Mouse (Mus musculus): ENCODE measurements around the gene Mnd1. TPM values are rescaled to one million over a fixed set of nuclear protein-coding genes. Genes with fewer than 3 reads are reported as not detected.

Gene Mnd1
- total RNA-seq, 2 experiments from 2014 or later, result 1.4 to 1.6 TPM

DNA sequence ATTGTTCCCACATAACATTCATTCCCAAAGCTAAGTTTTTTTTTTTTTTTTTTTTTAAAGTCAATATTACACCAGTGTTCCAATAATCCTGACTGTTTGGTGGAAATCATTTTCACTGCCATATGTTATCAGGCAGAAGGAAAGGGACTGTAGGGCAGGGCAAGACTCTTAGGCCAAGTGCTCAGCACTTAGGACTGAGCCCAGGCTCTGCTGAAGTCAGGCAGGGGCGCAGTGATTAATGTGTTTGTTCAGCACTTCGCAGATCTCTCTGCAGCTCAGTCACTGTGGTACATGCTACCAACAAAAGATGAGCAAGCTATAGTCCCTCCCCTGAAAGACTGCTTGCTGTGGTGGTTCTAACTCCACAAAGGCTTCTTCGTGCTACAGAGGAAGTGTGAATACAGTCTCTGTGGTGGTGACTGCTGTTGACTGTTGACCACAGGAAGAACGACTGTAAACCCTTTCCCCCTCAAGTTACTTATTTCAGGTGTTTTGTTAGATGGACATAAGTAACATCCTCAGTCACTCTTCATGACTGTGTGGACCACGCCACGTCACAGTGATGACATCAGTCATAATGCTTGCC, 29.8 kb downstream of the Mnd1 start:
- intact Hi-C loops (cut with DNase I), result loop anchor here (10.0 kb wide), 1 partner anchor 211 kb away; no protein-coding TSS in a partner anchor
- no peak overlapping the region for H3K4me3 ChIP-seq
- no peak for TF ChIP-seq CTCF (IDR thresholded peaks at IDR 0.05)

DNA sequence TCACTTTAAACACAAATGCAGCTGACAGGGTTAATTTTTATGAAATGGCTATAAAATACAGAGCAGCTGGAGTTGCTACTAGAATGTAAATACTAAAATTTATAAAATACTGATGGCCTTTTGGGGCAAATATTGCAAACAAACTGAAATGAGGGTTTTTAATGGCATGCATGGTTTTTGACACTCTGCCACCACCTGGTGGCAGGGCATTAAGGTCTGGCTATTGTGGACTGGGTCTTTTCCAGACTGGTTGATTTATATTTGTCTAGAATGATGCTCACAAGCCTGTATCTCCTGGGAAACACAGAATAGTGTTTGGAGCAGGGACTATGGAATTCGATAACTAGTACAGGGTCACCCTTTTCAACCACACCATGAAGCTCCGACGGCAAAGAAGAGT, 32.1 kb downstream of the Mnd1 start:
- intact Hi-C loops (cut with DNase I), result loop anchor here (1.0 to 10.0 kb wide), 3 partner anchors 81 to 209 kb away; partner anchors contain the start of gene Tmem131l
- peak; percentile 38 for DNase-seq
- TF ChIP-seq CTCF (IDR thresholded peaks at IDR 0.05), result peak; percentile 79
- no peak overlapping the region for H3K4me3 ChIP-seq
- H3K27ac ChIP-seq, result no peak overlapping the region

More for the DNA sequence above, 29.8 kb downstream of the Mnd1 start:
- H3K27ac ChIP-seq, result 0 out of 2 replicates have a peak overlapping the region, but pooled peaks have one; percentile 24
- DNase-seq, result no peak

DNA sequence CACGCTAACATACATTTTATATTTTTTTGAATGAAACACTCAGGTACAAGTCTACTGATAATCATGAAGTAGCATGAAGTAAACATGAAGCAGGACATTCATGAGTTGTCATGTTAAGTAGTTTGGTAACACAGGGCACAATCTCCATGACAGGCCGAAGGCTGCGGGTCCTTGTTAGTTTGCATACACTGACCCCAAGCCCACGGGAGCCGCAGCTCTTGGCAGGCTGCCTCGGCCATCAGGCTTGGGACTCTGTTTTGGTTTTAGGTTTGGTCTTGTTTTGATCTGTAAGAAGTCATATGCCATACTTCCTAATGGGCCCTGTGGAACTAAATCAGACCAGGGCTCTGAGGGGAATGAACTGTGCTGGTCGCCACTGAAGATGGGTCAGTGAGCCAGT, 36.9 kb downstream of the Mnd1 start:
- intact Hi-C loops (cut with DNase I), result no loop called here
- Histone ChIP-seq H3K4me3 (no peak overlapping the region), H3K27ac (no peak overlapping the region)
- no peak for DNase-seq
- TF ChIP-seq CTCF (IDR thresholded peaks at IDR 0.05), result no peak

DNA sequence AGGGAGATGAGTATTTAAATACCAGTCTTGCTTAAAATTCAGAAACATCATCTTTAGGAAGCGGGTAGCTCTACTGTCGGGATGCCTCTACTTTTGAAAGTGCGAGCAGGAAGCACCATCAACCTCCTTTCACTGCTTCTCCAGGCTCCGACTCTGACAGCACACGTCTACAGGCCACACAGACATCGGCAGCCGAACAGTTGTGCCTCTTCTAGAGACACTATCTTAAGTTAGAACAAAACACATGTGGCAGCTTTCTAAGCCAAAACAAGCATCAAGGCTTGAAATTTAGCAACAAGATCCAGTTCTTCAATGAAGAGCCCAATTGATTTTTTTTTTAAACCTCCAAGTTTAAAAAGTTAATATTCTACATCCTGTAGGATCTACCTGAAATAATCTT, 37.4 kb downstream of the Mnd1 start:
- TF ChIP-seq CTCF (IDR thresholded peaks at IDR 0.05), result no peak
- Histone ChIP-seq H3K4me3 (no peak overlapping the region), H3K27ac (no peak overlapping the region)
- intact Hi-C loops (cut with DNase I), result no loop called here
- no peak for DNase-seq

DNA sequence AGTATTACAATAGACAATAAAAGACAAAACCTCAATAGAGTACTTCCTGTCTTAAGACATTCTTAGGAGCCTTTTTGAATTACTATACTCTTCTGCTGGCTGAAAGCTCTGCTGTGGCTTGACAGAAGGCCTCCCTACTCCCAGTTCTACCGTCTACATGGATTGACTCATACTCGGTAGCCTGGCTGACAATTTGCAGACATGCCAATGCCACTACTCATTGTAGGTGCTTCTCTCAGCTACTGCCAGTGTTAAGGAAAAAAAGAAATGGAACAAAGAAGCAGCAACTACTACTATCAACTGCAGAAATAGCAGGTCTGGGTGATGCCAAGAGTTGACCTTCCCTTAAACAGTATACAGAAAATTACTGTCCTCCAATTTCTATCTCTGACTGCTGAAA, 47.0 kb downstream of the Mnd1 start:
- no peak for DNase-seq
- Histone ChIP-seq H3K4me3 (no peak overlapping the region), H3K27ac (no peak overlapping the region)
- TF ChIP-seq CTCF (IDR thresholded peaks at IDR 0.05), result no peak
- intact Hi-C loops (cut with DNase I), result no loop called here

DNA sequence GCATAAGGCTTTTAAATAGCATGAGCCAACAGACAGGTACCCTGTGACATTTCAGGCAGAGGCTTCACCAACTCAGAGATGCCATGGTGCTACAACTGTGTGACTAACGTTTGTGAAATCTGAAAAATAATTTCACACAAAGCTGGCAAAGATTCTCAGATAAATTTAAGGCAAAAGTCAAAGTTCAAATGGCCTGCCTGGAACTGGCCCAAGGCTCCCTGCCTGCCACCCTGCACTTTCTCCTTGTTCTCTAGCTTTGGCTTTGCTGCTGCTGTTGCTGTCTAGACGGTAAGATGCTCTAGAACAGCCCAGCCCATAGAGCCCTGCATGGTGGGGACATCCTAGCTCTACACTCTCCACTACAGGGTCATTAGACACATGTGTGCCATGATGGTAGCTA, 49.5 kb downstream of the Mnd1 start:
- Histone ChIP-seq H3K4me3 (no peak overlapping the region), H3K27ac (no peak overlapping the region)
- no peak for TF ChIP-seq CTCF (IDR thresholded peaks at IDR 0.05)
- DNase-seq, result no peak
- intact Hi-C loops (cut with DNase I), result no loop called here

DNA sequence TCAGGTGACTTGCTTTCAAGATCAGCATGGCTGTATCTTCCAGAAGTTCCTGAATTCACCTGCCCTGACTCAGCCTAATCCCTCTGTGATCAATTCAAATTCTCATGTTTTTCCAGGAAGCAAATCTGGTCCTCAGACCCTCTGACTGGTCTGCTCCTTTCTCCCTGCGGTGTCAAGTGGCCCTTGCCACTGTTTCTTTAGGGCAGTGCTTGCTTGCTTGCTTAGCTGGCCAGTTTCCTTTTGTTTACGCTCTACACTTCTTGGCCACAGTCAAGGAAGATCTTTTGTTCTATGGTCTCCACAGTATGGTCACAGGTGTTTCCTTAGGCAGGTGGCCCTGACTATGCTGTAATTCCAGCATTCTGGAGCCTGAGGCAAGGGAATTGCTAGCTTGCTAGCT, 52.0 kb downstream of the Mnd1 start:
- no peak for DNase-seq
- intact Hi-C loops (cut with DNase I), result no loop called here
- Histone ChIP-seq H3K27ac (no peak overlapping the region), H3K4me3 (no peak overlapping the region)
- no peak for TF ChIP-seq CTCF (IDR thresholded peaks at IDR 0.05)

DNA sequence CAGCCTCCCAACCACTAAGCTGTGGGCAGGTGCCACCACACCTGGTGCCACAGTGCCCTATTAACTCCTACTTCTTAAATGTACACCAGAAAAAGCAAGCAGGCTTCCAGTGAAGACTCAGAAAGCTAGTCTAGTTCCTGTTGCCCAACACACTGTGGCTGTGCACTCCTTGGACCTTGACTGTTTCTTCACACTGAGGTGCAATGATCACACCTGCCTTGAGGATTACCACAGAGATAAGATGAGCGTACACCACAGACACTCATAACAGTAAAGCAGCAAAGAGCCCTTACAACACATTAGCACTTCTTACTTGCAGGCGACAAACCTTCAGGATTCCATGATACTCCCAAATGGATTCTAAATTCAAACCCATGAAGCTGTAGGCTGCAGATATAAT, 62.7 kb downstream of the Mnd1 start:
- intact Hi-C loops (cut with DNase I), result no loop called here
- DNase-seq, result no peak
- H3K27ac ChIP-seq, result no peak overlapping the region
- no peak for TF ChIP-seq CTCF (IDR thresholded peaks at IDR 0.05)
- H3K4me3 ChIP-seq, result no peak overlapping the region

DNA sequence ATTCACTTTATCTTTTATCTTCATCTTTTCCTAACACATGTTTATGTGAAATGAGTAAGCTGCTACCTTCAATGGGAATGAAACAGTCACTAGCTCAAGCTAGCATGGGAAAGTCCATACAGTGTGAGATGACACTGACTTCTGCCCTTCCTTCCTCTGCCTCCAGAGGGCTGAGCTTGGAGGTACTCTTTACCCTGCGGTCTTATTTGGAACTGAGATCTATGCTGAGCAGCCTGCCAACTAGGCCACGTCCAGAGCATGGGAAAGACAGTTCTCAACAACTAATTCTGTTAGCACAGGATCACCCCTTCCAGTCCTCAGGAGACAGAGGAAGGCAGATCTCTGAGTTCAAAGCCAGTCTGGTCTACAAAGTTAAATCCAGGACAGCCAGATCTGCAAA, 64.6 kb downstream of the Mnd1 start:
- Histone ChIP-seq H3K27ac (no peak overlapping the region), H3K4me3 (no peak overlapping the region)
- peak; percentile 48 for TF ChIP-seq CTCF (IDR thresholded peaks at IDR 0.05)
- intact Hi-C loops (cut with DNase I), result no loop called here
- DNase-seq, result no peak

DNA sequence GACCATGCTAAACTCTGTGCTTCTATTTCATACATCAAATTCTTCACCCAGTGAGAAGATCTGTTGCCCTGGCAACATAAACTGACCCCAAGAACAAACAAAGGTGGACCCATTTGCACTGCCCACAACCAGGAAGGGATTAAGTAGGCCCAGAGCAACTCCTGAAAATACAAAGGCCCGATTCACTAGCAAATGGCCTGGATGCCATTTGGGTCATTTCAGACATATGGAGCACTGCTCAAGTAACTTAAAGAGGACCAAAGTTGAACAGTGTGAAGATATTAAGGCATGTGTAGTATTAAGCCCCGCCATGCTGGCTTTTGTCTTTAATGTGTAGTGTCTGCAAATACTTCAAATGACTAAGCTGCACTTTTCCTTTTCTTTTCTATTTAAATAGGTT, 68.7 kb downstream of the Mnd1 start:
- intact Hi-C loops (cut with DNase I), result no loop called here
- no peak for DNase-seq
- H3K27ac ChIP-seq, result no peak overlapping the region
- H3K4me3 ChIP-seq, result no peak overlapping the region
- no peak for TF ChIP-seq CTCF (IDR thresholded peaks at IDR 0.05)

DNA sequence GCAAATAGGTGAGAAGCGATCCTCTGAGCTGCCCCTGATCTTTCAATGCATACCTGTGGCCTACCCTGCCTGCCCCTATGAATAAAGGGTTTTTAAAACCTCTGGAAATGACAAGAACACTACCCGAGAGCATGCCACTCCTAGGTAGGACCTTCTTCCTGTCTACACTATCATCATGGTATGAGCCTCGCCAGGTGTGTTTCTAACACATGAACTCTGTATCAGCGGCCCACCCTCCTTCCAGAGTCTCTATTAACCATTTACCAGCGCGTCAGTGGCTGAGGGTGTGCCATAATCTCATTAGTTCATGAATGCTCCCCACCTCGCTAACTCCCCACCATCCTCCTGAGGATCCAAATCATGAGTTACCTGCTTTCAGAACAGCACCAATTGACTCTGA, 69.2 kb downstream of the Mnd1 start:
- intact Hi-C loops (cut with DNase I), result no loop called here
- no peak overlapping the region for H3K4me3 ChIP-seq
- no peak overlapping the region for H3K27ac ChIP-seq
- no peak for TF ChIP-seq CTCF (IDR thresholded peaks at IDR 0.05)
- DNase-seq, result no peak

DNA sequence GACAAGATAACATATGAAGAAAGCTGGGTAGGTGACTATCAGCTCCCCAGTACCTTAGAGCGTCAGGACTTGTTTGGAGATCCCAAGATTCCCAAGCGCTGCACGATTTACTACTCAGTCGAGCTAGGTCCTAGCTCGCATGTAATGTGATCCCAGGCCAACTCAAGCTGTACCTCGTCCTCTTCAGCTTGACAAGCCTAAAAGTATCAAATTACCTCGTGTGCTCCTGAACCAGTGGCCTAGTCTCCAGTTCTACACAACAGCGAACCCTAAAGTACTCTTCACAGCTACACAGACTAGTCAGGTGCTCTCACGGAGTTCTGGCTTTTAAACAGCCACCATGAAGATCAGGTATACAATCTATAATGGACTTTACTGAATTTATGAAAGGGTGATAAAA, 70.2 kb downstream of the Mnd1 start:
- no peak for DNase-seq
- intact Hi-C loops (cut with DNase I), result no loop called here
- Histone ChIP-seq H3K27ac (no peak overlapping the region), H3K4me3 (no peak overlapping the region)
- no peak for TF ChIP-seq CTCF (IDR thresholded peaks at IDR 0.05)

DNA sequence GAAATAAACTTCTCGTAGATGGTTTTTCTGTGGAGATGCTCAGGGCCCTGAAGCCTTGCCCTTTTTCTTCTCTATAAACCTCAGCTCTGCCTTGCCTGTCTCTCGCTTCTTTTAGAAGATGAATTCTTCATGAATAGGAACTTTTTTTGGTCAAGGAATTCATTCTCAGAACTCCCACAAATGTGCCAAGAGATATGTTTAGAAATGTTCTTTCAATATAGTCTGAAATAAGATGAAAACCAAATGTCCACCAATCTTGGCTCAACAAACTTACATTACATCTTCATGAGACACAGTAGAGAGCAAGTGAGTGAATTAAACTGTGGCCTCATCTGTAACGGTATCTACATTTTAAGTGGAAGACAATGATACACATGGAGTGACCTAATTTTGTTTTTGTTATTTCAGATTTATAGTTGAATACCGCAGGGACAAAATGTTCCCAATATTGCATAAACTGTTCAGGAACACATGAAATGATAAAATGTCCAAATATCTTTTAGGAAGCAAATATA, 74.3 kb downstream of the Mnd1 start:
- Histone ChIP-seq H3K4me3 (no peak overlapping the region), H3K27ac (peak overlapping the region; percentile 44)
- intact Hi-C loops (cut with DNase I), result no loop called here
- DNase-seq, result no peak
- no peak for TF ChIP-seq CTCF (IDR thresholded peaks at IDR 0.05)

DNA sequence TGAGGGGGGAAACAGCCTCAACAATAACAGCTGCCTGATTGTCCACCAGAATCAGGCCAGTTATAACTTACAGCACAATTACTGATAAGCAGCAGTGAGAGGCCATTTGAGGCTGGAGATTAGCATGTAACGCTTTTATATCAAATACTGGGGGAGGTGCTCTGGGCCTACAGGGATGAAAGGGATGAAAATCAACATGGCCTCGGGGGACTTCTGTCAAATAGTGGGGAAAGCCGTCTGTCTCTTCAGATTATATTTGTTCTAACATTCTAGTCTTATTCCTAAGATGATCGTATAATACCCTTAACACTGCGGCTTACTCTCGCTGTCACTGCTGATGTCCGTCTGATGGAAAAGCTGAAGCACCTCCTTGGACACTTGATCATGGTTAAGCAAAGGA, 75.5 kb downstream of the Mnd1 start:
- intact Hi-C loops (cut with DNase I), result no loop called here
- Histone ChIP-seq H3K27ac (peak overlapping the region; percentile 28; the same call in 1 of the 2 replicates), H3K4me3 (no peak overlapping the region)
- no peak for TF ChIP-seq CTCF (IDR thresholded peaks at IDR 0.05)
- no peak for DNase-seq

Data from gastrocnemius, adult 2 months (tissue).